Mouse (Mus musculus) layer of hippocampus, adult 8-10 months (tissue): ENCODE measurements around the gene Arhgef10l. TPM values are rescaled to one million over a fixed set of nuclear protein-coding genes. Genes with fewer than 3 reads are reported as not detected.

Experiments
- DNase-seq, 2 experiments: peaks; one replicate each; pipeline ENCODE4 v3.0.0; 2022; ENCODE audit warnings: low spot score in 2 of 2
- total RNA-seq, 4 experiments: library from RNA; stranded (reverse); gene quantifications; 2 replicates each; pipeline ENCODE4 v1.2.4; 2022

Gene Arhgef10l
- total RNA-seq, 4 experiments from 2014 or later = 44.6 to 55.8 (median 46.7) TPM

- DNase-seq = no peak
These were observed 57.5 kb downstream of the Arhgef10l start for GRCm38 (mm10) chr4:140608228-140608720.

GRCm38 (mm10) chr4:140606779-140607178, 59.0 kb downstream of the Arhgef10l start:
- no peak for DNase-seq

- no peak for DNase-seq
These were observed 59.6 kb downstream of the Arhgef10l start for GRCm38 (mm10) chr4:140606197-140606596.

- no peak for DNase-seq
These were observed 60.0 kb downstream of the Arhgef10l start for GRCm38 (mm10) chr4:140605790-140606189.

GRCm38 (mm10) chr4:140605247-140605646, 60.6 kb downstream of the Arhgef10l start:
- DNase-seq = no peak

GRCm38 (mm10) chr4:140604541-140604940, 61.3 kb downstream of the Arhgef10l start:
- no peak for DNase-seq

- no peak for DNase-seq
These were observed 63.8 kb downstream of the Arhgef10l start for GRCm38 (mm10) chr4:140602022-140602421.

- DNase-seq = no peak
These were observed 64.7 kb downstream of the Arhgef10l start for GRCm38 (mm10) chr4:140601153-140601552.

GRCm38 (mm10) chr4:140598846-140599245, 67.0 kb downstream of the Arhgef10l start:
- no peak for DNase-seq

- no peak for DNase-seq
These were observed 67.9 kb downstream of the Arhgef10l start for GRCm38 (mm10) chr4:140597928-140598327.

GRCm38 (mm10) chr4:140597378-140597777, 68.4 kb downstream of the Arhgef10l start:
- no peak for DNase-seq

GRCm38 (mm10) chr4:140593771-140594505, 71.9 kb downstream of the Arhgef10l start:
- no peak for DNase-seq

GRCm38 (mm10) chr4:140592990-140593770, 72.6 kb downstream of the Arhgef10l start:
- DNase-seq = no peak

GRCm38 (mm10) chr4:140592217-140592759, 73.5 kb downstream of the Arhgef10l start:
- peak; percentile 69 to 80 for DNase-seq

GRCm38 (mm10) chr4:140586478-140586877, 79.3 kb downstream of the Arhgef10l start:
- DNase-seq = no peak

GRCm38 (mm10) chr4:140584240-140584639, 81.6 kb downstream of the Arhgef10l start:
- DNase-seq = no peak

GRCm38 (mm10) chr4:140582390-140583088, 83.3 kb downstream of the Arhgef10l start:
- no peak for DNase-seq

GRCm38 (mm10) chr4:140581730-140582389, 84.0 kb downstream of the Arhgef10l start:
- DNase-seq = no peak

GRCm38 (mm10) chr4:140581341-140581729, 84.5 kb downstream of the Arhgef10l start:
- DNase-seq = no peak

- no peak for DNase-seq
These were observed 84.9 kb downstream of the Arhgef10l start for GRCm38 (mm10) chr4:140580866-140581265.

- no peak for DNase-seq
These were observed 86.2 kb downstream of the Arhgef10l start for GRCm38 (mm10) chr4:140579576-140579975.
